Mouse (Mus musculus) embryonic stem cell, embryonic (primary cell): ENCODE measurements at regions not wholly inside any gene's neighbourhood (a gene's known extent, or its start where the extent isn't known, plus 50 kb on each side); places are given as distances from the start of the nearest gene placed in this dataset.
"Not testable (repeated sequence)": the region's sequence is repeated elsewhere in the genome, so short reads cannot be mapped to it uniquely, and the experiment has no call there.

ENCODE experiments used
- CTCF ChIA-PET, 4 experiments: fragments of 300-600 bp in 2 of 4; fragments of 350-600 bp in 2 of 4; sonication (Branson Sonifier 250); formaldehyde crosslinking; loops; one replicate each; lab custom pipeline; 2022; ENCODE audit warnings: inconsistent platforms in 2 of 4; lab: Charles Lee
- POLR2A ChIA-PET, 4 experiments: fragments of 300-600 bp in 2 of 4; fragments of 350-600 bp in 2 of 4; sonication (Branson Sonifier 250); formaldehyde crosslinking; loops; one replicate each; lab custom pipeline; 2022; ENCODE audit warnings: antibody characterized with exemption in 4 of 4, inconsistent platforms in 1 of 4; lab: Charles Lee

GRCm38 (mm10) chr2:78640361-78640760 is 227.6 kb upstream of the Ube2e3 start:
- ChIA-PET POLR2A (no interaction called here), CTCF (no interaction called here)

- ChIA-PET CTCF (no interaction called here), POLR2A (no interaction called here)
Observed at GRCm38 (mm10) chr2:78625264-78625663, 242.7 kb upstream of the Ube2e3 start.

- ChIA-PET CTCF (no interaction called here), POLR2A (no interaction called here)
Observed at GRCm38 (mm10) chr2:78606388-78606787, 261.5 kb upstream of the Ube2e3 start.

- ChIA-PET POLR2A (no interaction called here), CTCF (no interaction called here)
Observed at GRCm38 (mm10) chr2:78600753-78601152, 267.2 kb upstream of the Ube2e3 start.

- POLR2A ChIA-PET: no interaction called here
Observed at GRCm38 (mm10) chr2:78598039-78598438, 269.9 kb upstream of the Ube2e3 start.

GRCm38 (mm10) chr2:78596251-78596650 is 271.7 kb upstream of the Ube2e3 start:
- POLR2A ChIA-PET: no interaction called here
- CTCF ChIA-PET: no interaction called here

More at GRCm38 (mm10) chr2:78598039-78598438, 269.9 kb upstream of the Ube2e3 start:
- CTCF ChIA-PET: interaction anchor here in 1 of 4 experiments (0.8 kb wide), 1 partner anchor 548 kb away, joined by 3 read pairs; no protein-coding TSS in a partner anchor

GRCm38 (mm10) chr2:78580013-78580412 is 287.9 kb upstream of the Ube2e3 start:
- POLR2A ChIA-PET: no interaction called here
- CTCF ChIA-PET: no interaction called here

- ChIA-PET CTCF (no interaction called here), POLR2A (no interaction called here)
Observed at GRCm38 (mm10) chr2:78572492-78572891, 295.4 kb upstream of the Ube2e3 start.

- ChIA-PET CTCF (no interaction called here), POLR2A (no interaction called here)
Observed at GRCm38 (mm10) chr2:78558128-78558527, 309.8 kb upstream of the Ube2e3 start.

- CTCF ChIA-PET: no interaction called here
- POLR2A ChIA-PET: no interaction called here
Observed at GRCm38 (mm10) chr2:78551085-78551484, 316.8 kb upstream of the Ube2e3 start.

GRCm38 (mm10) chr2:78548683-78549467 is 319.0 kb upstream of the Ube2e3 start:
- ChIA-PET POLR2A (no interaction called here), CTCF (no interaction called here)

GRCm38 (mm10) chr2:78547286-78547685 is 320.6 kb upstream of the Ube2e3 start:
- POLR2A ChIA-PET: no interaction called here
- CTCF ChIA-PET: no interaction called here

- CTCF ChIA-PET: no interaction called here
- POLR2A ChIA-PET: no interaction called here
Observed at GRCm38 (mm10) chr2:78540422-78540821, 327.5 kb upstream of the Ube2e3 start.

- ChIA-PET CTCF (no interaction called here), POLR2A (no interaction called here)
Observed at GRCm38 (mm10) chr2:78539592-78540300, 328.2 kb upstream of the Ube2e3 start.

GRCm38 (mm10) chr2:78537574-78537973 is 330.4 kb upstream of the Ube2e3 start:
- POLR2A ChIA-PET: no interaction called here
- CTCF ChIA-PET: interaction anchor here in 1 of 4 experiments (0.5 kb wide), 1 partner anchor 66 kb away, joined by 6 read pairs; no protein-coding TSS in a partner anchor

- POLR2A ChIA-PET, CTCF ChIA-PET: not testable (repeated sequence)
Observed at GRCm38 (mm10) chr2:78533881-78534280, 334.0 kb upstream of the Ube2e3 start.

- CTCF ChIA-PET: no interaction called here
- POLR2A ChIA-PET: no interaction called here
Observed at GRCm38 (mm10) chr2:78530535-78530934, 337.4 kb upstream of the Ube2e3 start.

GRCm38 (mm10) chr2:78520258-78521023 is 347.5 kb upstream of the Ube2e3 start:
- CTCF ChIA-PET: no interaction called here

GRCm38 (mm10) chr2:78493115-78493514 is 374.8 kb upstream of the Ube2e3 start:
- POLR2A ChIA-PET: no interaction called here
- CTCF ChIA-PET: no interaction called here

More at GRCm38 (mm10) chr2:78520258-78521023, 347.5 kb upstream of the Ube2e3 start:
- POLR2A ChIA-PET: no interaction called here

GRCm38 (mm10) chr2:78480036-78480435 is 387.9 kb upstream of the Ube2e3 start:
- ChIA-PET CTCF (no interaction called here), POLR2A (no interaction called here)
